Mouse (Mus musculus) stomach, embryonic 16.5 days (tissue): ENCODE data around the gene Tradd. TPM values are rescaled to one million over a fixed set of nuclear protein-coding genes. Genes with fewer than 3 reads are reported as not detected.

Experiments
- ATAC-seq: fragments of 200-750 bp; cut with Nextera tagmentation; 2 replicates; pipeline ENCODE4 v1.8.0; 2017; ENCODE audit warnings: moderate number of reproducible peaks, moderate TSS enrichment; ENCODE audit not compliant: insufficient read depth, low FRiP score
- H3K27ac ChIP-seq: fragments of 300-500 bp; sonication (generic); 2 replicates; pipeline ENCODE4 v1.5.1; 2014; ENCODE audit warnings: low read length
- H3K27me3 ChIP-seq: fragments of 300-500 bp; sonication (generic); 2 replicates; pipeline ENCODE4 v1.6.1; 2014; ENCODE audit warnings: low read length, control low read depth, mixed read lengths; ENCODE audit not compliant: control insufficient read depth, insufficient read depth
- H3K36me3 ChIP-seq: fragments of 300-500 bp; sonication (generic); 2 replicates; pipeline ENCODE4 v1.6.1; 2014; ENCODE audit warnings: low read length; ENCODE audit not compliant: control insufficient read depth, insufficient read depth
- H3K4me1 ChIP-seq: fragments of 300-500 bp; sonication (generic); 2 replicates; pipeline ENCODE4 v1.6.1; 2014; ENCODE audit warnings: low read length, control low read depth, mixed read lengths; ENCODE audit not compliant: control insufficient read depth, insufficient read depth
- H3K4me2 ChIP-seq: fragments of 300-500 bp; sonication (generic); 2 replicates; pipeline ENCODE4 v1.6.1; 2014; ENCODE audit warnings: low read depth, low read length, mixed read lengths
- H3K4me3 ChIP-seq: fragments of 300-500 bp; sonication (generic); replicated peaks from 2 replicates; pipeline ENCODE4 v1.5.1; 2014; ENCODE audit warnings: mild to moderate bottlenecking, low read length
- H3K9ac ChIP-seq: fragments of 300-500 bp; sonication (generic); 2 replicates; pipeline ENCODE4 v1.6.1; 2014; ENCODE audit warnings: low read length
- H3K9me3 ChIP-seq: fragments of 300-500 bp; sonication (generic); replicated peaks from 2 replicates; pipeline ENCODE4 v1.6.1; 2016; ENCODE audit warnings: low read length, control low read depth; ENCODE audit not compliant: control insufficient read depth
- WGBS: fragments of 180-500 bp; shearing (Covaris S2); extraction: QIAGEN DNeasy Blood & Tissue Kit; methylation state at CpG from one replicate; pipeline ENCODE4 v1.1.7; 2014; 5-methylcytosine and 5-hydroxymethylcytosine counted together
- polyA plus RNA-seq: library from polyadenylated mRNA; unstranded; fragments of >200 nt; fragmentation: Nextera tagmentation; extraction: Ambion mirVana; gene quantifications from 2 replicates; pipeline ENCODE4 v1.2.1, GENCODE M21; 2015

Tradd gene
- polyA plus RNA-seq = 32.9 and 36.1 TPM in 2 replicates

- Histone ChIP-seq H3K4me2 (peak within 1 kb of the TSS; percentile 94), H3K4me1 (peaks cover 29% of the 10 kb centered on the region), H3K4me3 (peak within 1 kb of the TSS; percentile 67), H3K9me3 (no peaks in the 10 kb centered on the region), H3K27me3 (peaks cover 35% of the 10 kb centered on the region), H3K36me3 (no peaks in the 10 kb centered on the region), H3K9ac (peak within 1 kb of the TSS; percentile 72), H3K27ac (no peak within 1 kb of the TSS)
- WGBS = 1% methylated on average over 54 of the region's 54 CpGs
- ATAC-seq = peak; percentile 77
Observed at GRCm38 (mm10) chr8:105264024-105264982, at the start of gene Tradd, which contains the start of gene Fbxl8. TSS of gene Tradd (minus strand) at chr8:105264609. TSS of gene Fbxl8 (plus strand) at chr8:105264648.

- H3K4me2 ChIP-seq = no peak overlapping the region
- no peak overlapping the region for H3K9ac ChIP-seq
- H3K27me3 ChIP-seq = no peaks in the 10 kb centered on the region
- WGBS = 76% methylated on average over 9 of the region's 9 CpGs
- H3K4me3 ChIP-seq = no peak overlapping the region
- peaks cover 5% of the 10 kb centered on the region; the same call in 1 of the 2 replicates for H3K36me3 ChIP-seq
- ATAC-seq = no peak
- no peaks in the 10 kb centered on the region for H3K4me1 ChIP-seq
- no peaks in the 10 kb centered on the region for H3K9me3 ChIP-seq
- no peak overlapping the region for H3K27ac ChIP-seq
Observed at GRCm38 (mm10) chr8:105313622-105314402, 49.4 kb upstream of the Tradd start.

- Histone ChIP-seq H3K4me2 (no peak overlapping the region), H3K4me1 (no peaks in the 10 kb centered on the region), H3K27me3 (no peaks in the 10 kb centered on the region), H3K4me3 (no peak overlapping the region), H3K27ac (no peak overlapping the region), H3K9ac (no peak overlapping the region), H3K9me3 (no peaks in the 10 kb centered on the region), H3K36me3 (peaks cover 6% of the 10 kb centered on the region; the same call in 1 of the 2 replicates)
- ATAC-seq = no peak; the same call in 1 of the 2 replicates
- WGBS = 84% methylated on average over 8 of the region's 8 CpGs
Observed at GRCm38 (mm10) chr8:105312891-105313481, 48.6 kb upstream of the Tradd start.

- no peaks in the 10 kb centered on the region for H3K27me3 ChIP-seq
- no peaks in the 10 kb centered on the region for H3K4me1 ChIP-seq
- no peak overlapping the region for H3K4me3 ChIP-seq
- no peak overlapping the region for H3K9ac ChIP-seq
- 73% methylated on average over 1 of the region's 1 CpGs for WGBS
- H3K27ac ChIP-seq = no peak overlapping the region
- no peak for ATAC-seq
- no peak overlapping the region for H3K4me2 ChIP-seq
- H3K9me3 ChIP-seq = no peaks in the 10 kb centered on the region
- H3K36me3 ChIP-seq = peaks cover 9% of the 10 kb centered on the region; the same call in 1 of the 2 replicates
Observed at GRCm38 (mm10) chr8:105311718-105312117, 47.3 kb upstream of the Tradd start.

- H3K36me3 ChIP-seq = peaks cover 9% of the 10 kb centered on the region; the same call in 1 of the 2 replicates
- no peak overlapping the region for H3K27ac ChIP-seq
- H3K4me2 ChIP-seq = no peak overlapping the region
- H3K4me3 ChIP-seq = no peak overlapping the region
- 78% methylated on average over 8 of the region's 8 CpGs for WGBS
- peaks cover 13% of the 10 kb centered on the region for H3K4me1 ChIP-seq
- H3K9ac ChIP-seq = no peak overlapping the region
- H3K27me3 ChIP-seq = no peaks in the 10 kb centered on the region
- ATAC-seq = no peak
- H3K9me3 ChIP-seq = no peaks in the 10 kb centered on the region
Observed at GRCm38 (mm10) chr8:105310118-105310517, 45.7 kb upstream of the Tradd start.

GRCm38 (mm10) chr8:105309142-105309847 is 44.9 kb upstream of the Tradd start:
- Histone ChIP-seq H3K4me2 (no peak overlapping the region), H3K9me3 (no peaks in the 10 kb centered on the region), H3K36me3 (peaks cover 9% of the 10 kb centered on the region; the same call in 1 of the 2 replicates), H3K9ac (no peak overlapping the region), H3K4me3 (no peak overlapping the region), H3K4me1 (peaks cover 21% of the 10 kb centered on the region), H3K27ac (no peak overlapping the region), H3K27me3 (no peaks in the 10 kb centered on the region)
- WGBS = 80% methylated on average over 15 of the region's 15 CpGs
- ATAC-seq = no peak

- ATAC-seq = no peak
- Histone ChIP-seq H3K36me3 (peaks cover 9% of the 10 kb centered on the region; the same call in 1 of the 2 replicates), H3K27ac (no peak overlapping the region), H3K4me2 (no peak overlapping the region), H3K9ac (no peak overlapping the region), H3K4me3 (no peak overlapping the region), H3K27me3 (no peaks in the 10 kb centered on the region), H3K4me1 (peaks cover 24% of the 10 kb centered on the region), H3K9me3 (no peaks in the 10 kb centered on the region)
- 91% methylated on average over 10 of the region's 10 CpGs for WGBS
Observed at GRCm38 (mm10) chr8:105308428-105308827, 44.0 kb upstream of the Tradd start.

- 95% methylated on average over 13 of the region's 13 CpGs for WGBS
- no peak overlapping the region for H3K9ac ChIP-seq
- H3K4me2 ChIP-seq = no peak overlapping the region
- peaks cover 24% of the 10 kb centered on the region for H3K4me1 ChIP-seq
- no peak for ATAC-seq
- H3K27ac ChIP-seq = no peak overlapping the region
- no peak overlapping the region for H3K4me3 ChIP-seq
- peaks cover 14% of the 10 kb centered on the region; the same call in 1 of the 2 replicates for H3K36me3 ChIP-seq
- H3K27me3 ChIP-seq = no peaks in the 10 kb centered on the region
- H3K9me3 ChIP-seq = no peaks in the 10 kb centered on the region
Observed at GRCm38 (mm10) chr8:105307670-105308069, 43.3 kb upstream of the Tradd start.
